Mouse (Mus musculus) forebrain, embryonic 10.5 days (tissue): ENCODE measurements around the gene V1rd19. TPM values are rescaled to one million over a fixed set of nuclear protein-coding genes. Genes with fewer than 3 reads are reported as not detected.
"Not testable (repeated sequence)": the region's sequence is repeated elsewhere in the genome, so short reads cannot be mapped to it uniquely, and the experiment has no call there.

Experiments
- DNase-seq: peaks from one replicate; pipeline ENCODE4 v3.0.0-alpha.2; 2017; ENCODE audit warnings: low spot score; ENCODE audit errors: extremely low spot score
- H3K27ac ChIP-seq: fragments of 300-500 bp; sonication (generic); 2 replicates; pipeline ENCODE4 v1.5.1; 2016; ENCODE audit warnings: mild to moderate bottlenecking
- H3K27me3 ChIP-seq: fragments of 300-500 bp; sonication (generic); 2 replicates; pipeline ENCODE4 v1.6.1; 2016; ENCODE audit warnings: mild to moderate bottlenecking; ENCODE audit not compliant: poor library complexity, severe bottlenecking
- H3K36me3 ChIP-seq: fragments of 300-500 bp; sonication (generic); replicated peaks from 2 replicates; pipeline ENCODE4 v1.6.1; 2016; ENCODE audit warnings: mild to moderate bottlenecking, moderate library complexity
- H3K4me1 ChIP-seq: fragments of 300-500 bp; sonication (generic); 2 replicates; pipeline ENCODE4 v1.6.1; 2016
- H3K4me3 ChIP-seq: fragments of 300-500 bp; sonication (generic); 2 replicates; pipeline ENCODE4 v1.5.1; 2016; ENCODE audit warnings: mild to moderate bottlenecking, moderate library complexity
- H3K9me3 ChIP-seq: fragments of 300-500 bp; sonication (generic); 2 replicates; pipeline ENCODE4 v1.6.1; 2016; ENCODE audit warnings: mild to moderate bottlenecking, moderate library complexity
- WGBS: fragments of 180-500 bp; shearing (Covaris S2); methylation state at CpG from one replicate; pipeline ENCODE4 v1.1.7; 2016; 5-methylcytosine and 5-hydroxymethylcytosine counted together
- polyA plus RNA-seq: library from polyadenylated mRNA; unstranded; fragments of >200 nt; fragmentation: Nextera tagmentation; extraction: Ambion mirVana; gene quantifications from 2 replicates; pipeline ENCODE4 v1.2.1, GENCODE M21; 2016

Gene V1rd19
- polyA plus RNA-seq = not detected in 2 replicates

GRCm38 (mm10) chr7:24001391-24001790 is at the start of gene V1rd19:
TSS of gene V1rd19 (plus strand) at chr7:24001691.
- Histone ChIP-seq H3K4me1 (no peaks in the 10 kb centered on the region), H3K9me3 (peaks cover 57% of the 10 kb centered on the region), H3K36me3 (no peaks in the 10 kb centered on the region), H3K27me3 (no peaks in the 10 kb centered on the region), H3K4me3 (no peak within 1 kb of the TSS), H3K27ac (no peak within 1 kb of the TSS)
- no peak for DNase-seq
- 80% methylated on average over 2 of the region's 2 CpGs for WGBS

GRCm38 (mm10) chr7:23968044-23968443 is 33.4 kb upstream of the V1rd19 start:
- not testable (repeated sequence) for H3K36me3 ChIP-seq, H3K4me3 ChIP-seq, H3K4me1 ChIP-seq, H3K27me3 ChIP-seq, DNase-seq, H3K27ac ChIP-seq
- WGBS = 62% methylated on average over 3 of the region's 3 CpGs
- peaks cover 92% of the 10 kb centered on the region for H3K9me3 ChIP-seq

- not testable (repeated sequence) for H3K27me3 ChIP-seq, H3K27ac ChIP-seq, H3K36me3 ChIP-seq, H3K4me1 ChIP-seq, H3K4me3 ChIP-seq, DNase-seq
- 83% methylated on average over 9 of the region's 9 CpGs for whole genome bisulfite sequencing
- H3K9me3 ChIP-seq = peaks cover 83% of the 10 kb centered on the region
These were observed 27.2 kb upstream of the V1rd19 start, which contains the start of gene Vmn1r181 for GRCm38 (mm10) chr7:23974315-23974714. TSS of gene Vmn1r181 (plus strand) at chr7:23974615.

GRCm38 (mm10) chr7:24052660-24053304 is 51.3 kb downstream of the V1rd19 start, which contains the start of gene Vmn1r183:
TSS of gene Vmn1r183 (plus strand) at chr7:24053254.
- H3K4me1 ChIP-seq = no peaks in the 10 kb centered on the region
- no peaks in the 10 kb centered on the region for H3K27me3 ChIP-seq
- no peak within 1 kb of the TSS for H3K27ac ChIP-seq
- H3K4me3 ChIP-seq = no peak within 1 kb of the TSS
- H3K9me3 ChIP-seq = peaks cover 2% of the 10 kb centered on the region; the same call in 1 of the 2 replicates
- no peak for DNase-seq
- no peaks in the 10 kb centered on the region for H3K36me3 ChIP-seq
- 79% methylated on average over 4 of the region's 4 CpGs for WGBS

Other genes with a start within 250 kb of the V1rd19 start
- gene Vmn1r174, start 249.4 kb upstream of the V1rd19 start, polyA plus RNA-seq = not detected in 2 replicates
- gene Vmn1r175, start 191.0 kb upstream of the V1rd19 start, polyA plus RNA-seq = not detected in 2 replicates
- not detected in 2 replicates for gene Vmn1r176, start 164.3 kb upstream of the V1rd19 start, polyA plus RNA-seq
- gene Vmn1r177, start 135.2 kb upstream of the V1rd19 start, polyA plus RNA-seq = not detected in 2 replicates
- not detected in 2 replicates for gene Vmn1r178, start 109.7 kb upstream of the V1rd19 start, polyA plus RNA-seq
- gene Vmn1r179, start 74.7 kb upstream of the V1rd19 start, polyA plus RNA-seq = not detected in 2 replicates
- not detected in 2 replicates for gene Vmn1r180, start 51.1 kb upstream of the V1rd19 start, polyA plus RNA-seq
- gene Vmn1r181, start 27.1 kb upstream of the V1rd19 start, polyA plus RNA-seq = not detected in 2 replicates
- not detected in 2 replicates for gene Vmn1r183, start 51.6 kb downstream of the V1rd19 start, polyA plus RNA-seq
- 27.9 and 28.4 TPM in 2 replicates for gene Zfp180, start 80.2 kb downstream of the V1rd19 start, polyA plus RNA-seq
- 3.3 and 4.0 TPM in 2 replicates for gene Zfp112, start 110.6 kb downstream of the V1rd19 start, polyA plus RNA-seq
- gene Zfp235, start 132.5 kb downstream of the V1rd19 start, polyA plus RNA-seq = 12.3 and 13.1 TPM in 2 replicates
- gene Zfp114, start 173.4 kb downstream of the V1rd19 start, polyA plus RNA-seq = 4.9 and 6.3 TPM in 2 replicates
- 9.2 and 11.3 TPM in 2 replicates for gene Zfp111, start 209.8 kb downstream of the V1rd19 start, polyA plus RNA-seq
- 5.4 and 7.1 TPM in 2 replicates for gene Zfp109, start 235.9 kb downstream of the V1rd19 start, polyA plus RNA-seq